Mouse (Mus musculus): Measurements from ENCODE around the gene Cog2.

Gene Cog2

DNA sequence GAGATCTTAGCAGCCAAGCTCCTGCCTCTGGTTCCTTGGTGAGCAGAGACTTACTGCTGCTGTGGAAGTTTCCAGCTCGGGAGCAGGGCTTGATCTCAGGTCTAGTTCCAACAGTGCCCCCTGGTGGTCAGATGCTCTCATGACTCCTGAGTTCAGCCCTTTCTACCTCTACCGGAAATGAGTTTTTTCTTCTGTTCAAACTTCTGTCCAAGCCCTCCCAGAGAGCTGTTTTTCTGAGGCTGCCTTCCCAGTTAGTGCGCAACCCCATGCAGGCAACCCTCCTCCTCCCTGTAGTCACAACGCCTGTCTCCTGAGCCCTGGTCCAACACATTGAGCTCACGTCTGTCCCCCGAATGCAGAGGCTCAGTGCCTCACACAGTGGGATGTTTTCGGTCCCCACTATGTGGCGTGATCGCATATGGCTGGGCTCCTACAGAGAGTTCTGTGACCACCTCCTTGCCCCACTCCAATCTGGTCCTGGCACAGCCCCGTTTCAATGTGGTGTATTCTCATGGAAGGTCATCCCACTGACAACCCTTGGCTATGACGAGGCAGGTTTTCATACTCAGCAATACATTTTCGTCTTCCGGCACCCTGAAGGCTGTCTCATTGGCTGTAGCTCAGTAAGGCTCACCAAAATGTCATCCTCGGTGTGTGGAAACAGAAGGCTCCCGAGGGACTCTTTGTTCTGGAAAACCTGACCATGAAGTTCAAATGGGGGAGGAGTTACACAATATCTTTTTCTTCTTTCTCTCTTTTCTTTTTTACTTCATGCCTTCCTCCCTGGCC lies 53.2 kb downstream of the Cog2 start:
- DNase-seq: peak; percentile 95

DNA sequence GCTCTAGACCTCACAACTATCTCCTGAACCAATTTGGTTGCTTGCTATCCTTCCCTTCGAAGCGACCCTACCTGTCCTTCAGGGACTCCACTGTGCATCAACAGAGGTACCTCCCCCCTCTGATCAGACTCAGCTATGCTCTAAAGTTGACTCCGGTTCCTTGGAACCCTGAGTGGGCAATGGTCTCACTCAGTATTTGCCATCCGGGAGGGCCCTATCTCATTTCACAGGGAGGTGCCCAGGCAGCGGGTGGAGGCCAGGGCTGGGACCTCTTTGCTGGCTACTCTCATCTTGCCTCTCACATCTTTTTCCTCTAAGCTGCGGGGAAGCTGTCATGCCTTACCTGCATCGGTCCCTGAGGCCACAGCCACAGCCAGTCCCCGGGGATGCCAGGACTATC lies 55.2 kb downstream of the Cog2 start, which contains the start of gene Capn9:
Gene Capn9, plus strand, starts transcription at position 301 of the 400 bp plus-strand sequence.
- no peak for DNase-seq

DNA sequence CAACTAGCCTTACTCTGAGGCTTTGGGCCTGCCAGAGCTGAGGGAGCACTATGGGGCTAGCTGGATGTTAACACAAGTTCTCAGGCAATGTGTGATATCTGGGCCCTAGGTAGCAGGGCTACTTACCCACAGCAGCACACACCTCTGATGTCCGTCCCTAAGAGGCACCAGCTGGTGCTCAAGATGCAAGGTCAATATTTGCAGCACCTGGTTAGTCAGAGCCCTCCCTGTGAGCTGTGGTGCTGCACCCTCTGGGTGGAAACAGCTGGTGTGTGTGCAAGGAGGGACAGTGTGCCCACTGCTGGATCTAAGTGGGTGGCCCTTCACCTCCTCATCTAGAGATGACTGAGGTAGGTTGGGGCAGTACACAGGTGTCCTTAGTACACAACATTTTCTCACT lies 56.2 kb downstream of the Cog2 start:
- DNase-seq: no peak

DNA sequence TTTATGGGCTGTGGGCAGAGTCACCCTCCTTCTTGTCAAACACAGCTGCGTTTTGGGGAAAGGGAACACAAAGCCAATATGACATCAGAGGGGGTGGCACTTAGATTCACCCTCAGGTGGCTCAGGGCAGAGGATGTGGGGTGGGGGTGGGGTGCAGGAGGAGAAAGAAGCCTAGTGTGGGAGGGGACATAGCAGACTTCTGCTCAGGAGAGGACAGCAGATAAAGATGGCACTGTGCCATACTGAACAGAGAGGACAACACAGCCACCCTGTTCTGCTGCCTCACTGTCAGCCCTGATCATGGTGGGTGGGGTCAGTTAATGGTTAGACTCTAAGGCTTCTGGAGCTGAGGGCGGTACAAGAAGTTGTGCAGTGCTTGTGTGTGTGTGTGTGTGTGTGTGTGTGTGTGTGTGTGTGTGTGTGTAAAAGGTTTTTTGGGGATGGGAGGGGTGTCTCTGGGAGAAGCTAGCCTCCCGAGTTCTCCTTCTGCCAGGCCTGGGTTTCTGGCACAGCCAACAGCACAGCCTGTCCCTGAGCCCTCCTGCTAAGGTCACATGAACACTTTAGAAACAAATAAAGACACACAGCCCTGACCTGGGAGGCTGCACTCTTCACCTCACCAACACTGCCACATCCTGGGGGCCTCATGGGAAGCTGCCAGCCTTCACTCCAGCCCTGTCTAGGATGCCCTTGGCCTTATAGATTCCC lies 65.3 kb downstream of the Cog2 start:
- DNase-seq: peak; percentile 30

DNA sequence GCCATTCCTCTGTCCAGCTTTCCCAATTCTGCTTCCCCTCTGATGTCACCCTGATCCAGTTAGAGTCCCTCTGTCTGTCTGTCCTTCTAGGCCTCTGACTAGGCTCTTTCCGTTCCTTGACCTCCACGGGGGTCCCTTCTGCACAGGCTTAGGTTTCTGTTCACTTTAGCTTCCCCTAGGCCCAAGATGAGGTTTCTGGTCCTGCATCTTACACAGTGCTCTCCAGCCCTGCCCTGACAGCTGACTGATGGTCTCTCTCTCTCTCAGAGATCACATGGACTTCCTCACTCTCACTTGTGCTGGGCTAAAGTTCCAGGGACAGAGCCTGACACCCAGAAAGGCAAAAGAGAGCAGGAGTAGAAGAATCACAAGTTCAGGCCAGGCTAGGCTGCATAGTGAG lies 66.0 kb downstream of the Cog2 start:
- no peak for DNase-seq

DNA sequence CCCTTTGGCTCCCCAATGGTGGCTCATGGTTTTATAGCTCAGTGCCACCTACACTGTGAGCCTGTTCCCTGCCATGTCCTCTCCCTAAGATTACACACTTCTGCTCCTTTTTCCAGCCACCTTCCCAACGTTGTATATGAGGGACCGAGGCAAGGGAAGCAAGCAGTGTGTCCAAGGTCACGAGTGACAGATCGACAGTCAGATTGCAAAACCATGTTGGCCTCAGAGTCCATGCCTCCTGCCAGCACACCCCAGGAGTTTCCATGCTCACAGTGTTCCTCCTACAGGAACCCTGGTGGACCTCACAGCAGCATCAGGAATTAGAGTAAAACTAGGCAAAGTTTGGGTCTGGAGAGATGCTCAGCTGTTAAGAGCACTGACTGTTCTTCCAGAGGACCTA lies 68.8 kb downstream of the Cog2 start:
- DNase-seq: no peak
